Mouse (Mus musculus): ENCODE results near the gene Cnot6.

The Cnot6 gene

DNA sequence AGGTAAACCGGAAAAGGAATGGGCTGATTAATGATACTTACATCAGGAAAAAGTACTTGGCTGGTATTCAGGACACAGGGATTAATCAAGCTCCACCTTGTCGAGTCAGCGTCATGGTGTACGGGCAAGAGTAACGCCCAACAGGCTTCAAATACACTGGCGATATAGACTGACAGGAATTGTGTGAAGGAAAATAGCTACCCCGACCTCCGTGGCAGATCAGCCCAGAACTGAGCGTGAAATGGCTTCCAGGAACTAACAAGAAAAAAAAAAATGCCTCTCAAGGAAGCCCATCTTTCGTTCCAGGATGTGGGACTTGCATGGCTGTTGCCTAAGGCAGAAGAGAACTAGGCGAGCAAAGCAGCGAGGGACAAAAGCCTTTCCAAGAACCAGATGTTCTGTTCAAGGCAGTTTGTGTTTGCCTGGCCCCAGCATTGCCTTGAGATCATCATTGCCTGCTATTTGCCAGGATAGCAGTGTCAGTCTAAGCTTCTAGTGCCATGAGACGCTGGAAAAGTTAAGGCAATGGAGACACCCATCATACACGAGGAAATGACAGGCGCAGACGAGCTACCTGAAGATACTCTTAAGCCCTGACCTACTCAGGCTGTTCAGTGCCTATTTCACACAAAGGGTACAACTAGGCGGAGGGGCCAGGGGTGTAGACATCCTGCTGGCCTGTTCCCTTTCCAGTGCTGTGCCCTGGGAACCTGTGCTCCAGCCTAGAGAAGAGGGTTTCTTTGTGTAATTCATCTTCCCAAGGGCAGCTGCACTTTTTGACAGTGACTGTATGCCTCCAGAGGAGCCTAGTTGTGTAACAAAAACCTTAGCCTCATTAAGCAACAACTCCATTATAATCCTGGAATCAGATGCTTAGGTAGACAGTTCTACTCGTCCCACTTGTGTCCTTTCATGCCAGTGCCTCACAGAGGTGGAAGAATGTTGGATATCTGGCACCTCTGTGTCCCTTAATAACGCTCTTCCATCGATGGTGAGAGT, 1.1 kb upstream of the Cnot6 start:
- DNase-seq, result peak; percentile 51

DNA sequence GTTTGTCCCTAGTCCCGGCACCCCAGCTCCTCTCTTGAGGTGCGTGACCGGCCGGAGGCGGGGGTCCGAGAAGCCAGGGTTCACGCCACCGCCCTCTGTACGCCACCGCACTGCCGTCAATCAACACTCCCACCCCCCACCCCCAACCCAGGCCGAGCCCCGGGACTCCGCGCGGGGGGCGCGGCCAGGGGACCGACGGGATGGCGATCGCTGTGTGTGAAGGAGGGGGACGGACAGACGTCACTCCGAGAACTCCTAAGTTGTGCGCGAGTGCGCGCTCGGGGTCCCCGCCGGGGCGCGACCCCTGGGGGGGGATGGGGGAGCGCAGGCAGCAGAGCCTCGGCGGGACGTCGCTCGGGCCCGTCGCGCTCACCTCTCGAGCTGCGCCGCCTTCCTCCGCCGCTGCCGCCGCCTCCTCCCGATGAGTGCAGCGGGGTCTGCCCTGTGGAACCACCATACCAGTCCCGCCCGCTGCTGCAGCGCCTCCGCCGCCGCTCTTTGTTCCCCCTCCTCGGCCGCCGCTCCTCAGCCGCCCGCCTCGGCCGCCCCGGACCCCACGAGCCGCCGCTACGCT, 455 bp downstream of the Cnot6 start:
- DNase-seq, result peak; percentile 73

DNA sequence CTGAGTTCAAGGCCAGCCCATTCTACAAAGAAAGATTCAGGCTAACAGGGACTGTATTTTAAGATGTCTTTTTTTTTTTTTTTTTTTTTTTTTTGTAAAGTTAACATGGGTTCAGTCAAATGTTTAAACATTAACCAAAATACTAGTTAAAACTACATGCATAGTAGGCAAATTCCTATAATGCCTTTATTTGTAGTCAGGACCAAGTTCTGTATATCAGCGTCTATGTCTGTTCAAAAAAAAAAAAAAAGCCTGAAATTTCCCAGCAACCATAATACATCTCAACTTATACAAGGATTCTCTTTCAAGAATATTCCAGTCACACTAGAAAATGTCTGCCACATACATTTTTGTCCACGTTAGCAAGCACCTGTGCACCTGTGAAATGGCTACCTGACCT, 1.9 kb downstream of the Cnot6 start:
- DNase-seq, result no peak

- DNase-seq, result no peak
These were observed 4.7 kb downstream of the Cnot6 start for GRCm38 (mm10) chr11:49707834-49708233.

- no peak for DNase-seq
These were observed 7.7 kb downstream of the Cnot6 start for GRCm38 (mm10) chr11:49704804-49705203.

GRCm38 (mm10) chr11:49702014-49702413, 10.5 kb downstream of the Cnot6 start:
- DNase-seq, result no peak

GRCm38 (mm10) chr11:49699079-49699478, 13.4 kb downstream of the Cnot6 start:
- DNase-seq, result no peak

DNA sequence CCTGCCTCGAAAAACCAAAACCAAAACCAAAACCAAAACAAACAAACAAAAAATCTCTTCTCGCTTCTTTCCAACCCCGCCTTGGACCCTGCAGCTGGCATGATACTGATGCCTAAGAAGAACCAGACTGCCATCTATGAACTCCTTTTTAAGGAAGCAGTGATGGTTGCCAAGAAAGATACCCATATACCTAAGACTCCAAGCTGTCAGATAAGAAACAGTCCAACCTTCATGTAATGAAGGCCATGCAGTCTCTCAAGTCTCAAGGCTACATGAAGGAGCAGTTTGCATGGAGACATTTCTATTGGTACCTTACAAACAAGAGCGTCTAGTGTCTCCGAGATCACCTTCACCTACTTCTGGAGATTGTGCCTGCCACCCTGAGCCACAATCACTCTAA, 14.7 kb downstream of the Cnot6 start:
- no peak for DNase-seq

DNA sequence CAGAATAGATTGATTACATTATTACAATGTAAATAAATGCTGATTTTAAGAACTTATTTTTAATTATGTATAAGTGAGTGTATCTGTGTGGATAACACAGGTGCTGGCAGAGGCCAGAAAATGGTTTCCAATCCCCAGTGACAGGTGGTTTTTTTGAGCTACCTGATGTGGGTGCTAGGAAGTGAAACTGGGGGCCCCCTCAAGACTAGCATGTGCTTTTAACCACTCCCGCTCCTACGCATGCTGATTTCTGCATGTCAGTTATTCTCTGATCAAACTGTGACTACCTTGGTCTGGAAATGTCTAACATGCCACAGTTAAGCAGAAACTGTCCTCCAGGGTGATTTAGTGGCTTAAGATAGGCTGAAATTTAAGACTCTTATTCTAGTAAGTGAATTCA, 16.1 kb downstream of the Cnot6 start:
- no peak for DNase-seq

DNA sequence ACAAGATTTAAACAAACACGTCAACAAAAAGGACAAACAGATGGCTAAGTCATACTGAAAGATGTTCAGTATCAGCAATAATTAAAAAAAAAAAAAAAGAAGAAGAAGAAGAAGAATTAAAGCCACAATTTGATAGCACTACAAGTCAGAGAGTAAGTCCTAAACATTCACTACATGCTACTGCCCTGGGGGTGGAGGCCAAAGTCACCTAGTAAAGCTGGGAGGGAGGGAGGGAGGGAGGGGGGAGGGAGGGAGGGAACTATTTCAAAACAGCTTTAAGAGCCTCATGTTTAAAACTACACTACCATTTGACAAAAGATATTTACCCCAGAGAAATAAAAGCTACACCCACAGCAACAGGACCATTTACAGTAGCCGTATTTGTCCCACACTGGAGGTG, 16.8 kb downstream of the Cnot6 start:
- no peak for DNase-seq

DNA sequence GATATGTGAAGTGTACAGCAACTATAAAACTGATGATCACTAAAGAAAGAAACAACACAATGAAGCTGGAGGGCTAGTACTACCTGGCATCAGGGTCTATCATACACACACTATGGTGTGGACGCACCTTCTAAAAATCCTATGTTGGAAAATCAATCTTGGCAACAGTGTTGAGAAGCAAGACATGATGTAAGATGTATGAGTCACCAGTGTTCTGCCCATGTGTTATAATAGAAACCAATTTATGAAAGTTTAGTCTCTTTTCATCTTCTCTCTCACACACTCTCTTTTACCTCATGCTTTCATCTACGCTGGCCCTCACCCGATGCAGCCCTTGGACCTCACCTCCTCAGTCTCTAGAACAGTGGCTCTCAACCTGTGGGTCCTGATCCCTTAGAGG, 17.5 kb downstream of the Cnot6 start:
- DNase-seq, result no peak

GRCm38 (mm10) chr11:49684237-49684973, 28.1 kb downstream of the Cnot6 start:
- DNase-seq, result no peak

GRCm38 (mm10) chr11:49673433-49673832, 39.1 kb downstream of the Cnot6 start:
- DNase-seq, result no peak

GRCm38 (mm10) chr11:49665462-49665861, 47.1 kb downstream of the Cnot6 start:
- DNase-seq, result no peak

DNA sequence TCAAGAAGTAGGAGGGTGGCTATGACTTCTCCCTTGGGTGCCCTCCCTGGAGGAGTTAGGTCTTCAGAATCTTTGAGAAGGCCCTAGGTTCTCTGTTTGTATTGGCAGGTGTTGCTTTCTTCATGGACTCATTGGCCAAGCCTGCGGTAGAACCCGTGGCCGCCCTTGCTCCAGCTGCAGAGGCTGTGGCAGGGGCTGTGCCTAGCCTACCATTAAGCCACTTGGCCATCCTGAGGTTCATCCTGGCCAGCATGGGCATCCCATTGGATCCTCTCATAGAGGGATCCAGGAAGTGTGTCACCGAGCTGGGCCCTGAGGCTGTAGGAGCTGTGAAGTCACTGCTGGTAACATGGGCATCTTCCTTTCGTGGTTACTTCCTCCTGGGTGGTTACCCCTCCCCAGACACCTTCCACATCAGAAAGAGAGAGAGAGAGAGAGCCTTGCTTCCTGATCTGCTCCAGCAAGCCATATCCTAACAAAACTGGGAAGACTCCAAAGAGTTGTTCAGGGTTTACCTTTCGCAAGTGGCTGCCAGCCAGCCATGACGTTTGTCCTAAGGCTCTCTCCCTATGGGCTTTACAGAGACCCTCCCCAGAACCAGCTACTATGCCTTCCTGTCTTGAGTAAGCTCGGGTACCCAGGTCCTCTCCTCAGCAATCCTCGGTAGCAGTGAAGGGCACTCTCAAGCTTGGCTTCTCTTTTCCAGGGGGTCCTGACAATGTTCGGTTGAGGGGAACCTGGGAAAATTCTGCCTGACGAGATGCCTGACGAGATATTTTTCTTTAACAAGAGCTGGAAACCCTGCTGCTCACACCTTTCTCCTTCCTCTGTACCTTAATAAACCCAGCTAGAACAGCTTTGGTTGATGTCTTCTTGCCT, 48.0 kb downstream of the Cnot6 start:
- DNase-seq, result no peak

DNA sequence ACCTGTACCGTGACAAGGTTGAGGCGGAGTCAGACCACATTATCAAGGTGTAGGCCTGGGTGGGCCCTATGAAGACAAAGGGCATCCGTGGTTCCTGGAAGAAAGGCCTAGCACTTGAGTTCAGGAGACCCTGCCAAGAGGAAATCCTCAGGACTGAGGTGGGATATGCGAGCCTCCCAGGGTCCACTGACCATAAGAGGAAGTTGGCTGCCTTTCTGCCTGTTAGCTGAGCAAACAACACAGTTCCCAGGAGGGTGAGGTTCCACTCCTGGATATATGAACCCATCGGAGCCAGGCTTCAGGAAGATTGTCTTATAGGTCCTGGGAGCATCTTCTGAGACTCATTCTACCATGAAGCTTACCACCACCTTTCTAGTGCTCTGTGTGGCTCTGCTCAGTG, 49.2 kb downstream of the Cnot6 start, which contains the start of gene Scgb3a1:
Gene Scgb3a1 (plus strand): TSS at position 301 of the 400 bp plus-strand sequence.
- no peak for DNase-seq

GRCm38 (mm10) chr11:49662292-49662780, 50.2 kb downstream of the Cnot6 start:
- DNase-seq, result no peak

DNA sequence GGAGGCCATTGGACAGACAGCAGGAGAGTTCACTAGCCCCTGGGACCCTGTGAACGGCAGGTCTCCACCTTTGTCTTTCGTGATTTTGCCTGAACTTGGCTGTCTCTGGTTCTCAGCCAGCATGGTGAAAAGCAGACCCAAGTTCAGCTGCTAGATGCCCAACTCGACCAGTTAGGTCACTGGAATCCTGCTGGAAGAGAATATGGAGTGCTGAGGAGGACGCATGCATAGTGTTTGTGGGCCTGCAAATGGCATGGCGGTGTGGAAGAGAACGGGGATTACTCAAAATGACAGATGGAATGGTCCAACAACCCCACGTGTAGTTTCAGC, 53.1 kb downstream of the Cnot6 start:
- no peak for DNase-seq

DNA sequence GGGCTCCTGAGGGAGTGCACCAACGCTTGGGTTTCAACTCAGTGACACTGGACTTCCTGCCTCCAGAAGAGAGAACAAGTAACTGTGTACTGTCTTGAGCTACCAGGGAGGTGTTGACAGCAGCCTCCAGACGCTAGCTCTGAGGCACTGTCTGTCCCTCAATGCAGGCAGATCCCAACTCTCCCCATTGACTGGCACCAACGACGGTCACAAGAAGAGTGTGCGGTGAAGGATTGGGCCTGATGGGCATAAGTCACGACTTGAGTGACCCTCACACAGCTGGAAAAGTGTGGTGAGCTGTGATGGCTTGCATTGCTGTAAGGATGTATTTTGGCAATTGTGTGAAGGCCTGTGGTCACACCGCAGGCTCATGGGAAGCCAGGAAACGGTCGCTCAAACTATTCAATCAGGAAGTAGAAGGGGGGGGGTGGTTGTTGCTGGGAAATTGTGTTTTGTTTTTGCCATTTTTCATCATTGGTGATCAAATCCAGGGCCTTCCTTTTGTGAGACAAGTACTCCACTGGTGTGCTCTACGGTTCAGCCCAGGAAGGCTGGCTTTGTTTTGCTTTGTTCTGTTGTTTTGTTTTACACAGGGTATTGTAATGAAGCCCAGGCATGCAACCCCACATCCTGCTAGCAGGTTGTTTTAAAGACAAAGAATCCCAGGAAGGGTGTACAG, 53.6 kb downstream of the Cnot6 start:
- no peak for DNase-seq

DNA sequence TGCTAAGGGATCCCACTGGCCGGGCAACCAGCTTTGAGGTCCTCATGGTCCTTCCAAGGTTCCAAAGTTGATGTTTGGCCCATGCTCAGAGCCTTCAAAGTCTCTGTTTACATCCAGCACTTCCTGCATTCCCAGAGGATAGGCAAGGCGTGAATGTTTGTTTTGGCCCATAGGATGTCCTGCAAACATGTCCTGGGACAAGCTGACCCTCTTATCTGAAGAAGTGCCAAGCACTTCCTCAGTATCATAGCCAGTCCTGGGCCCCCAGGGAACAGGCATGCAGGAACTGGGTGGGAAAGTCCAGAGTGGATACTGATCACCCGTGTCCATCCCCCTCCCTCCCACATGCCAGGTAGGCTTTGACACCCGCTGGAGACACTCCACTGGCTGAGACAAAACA, 54.5 kb downstream of the Cnot6 start:
- no peak for DNase-seq

DNA sequence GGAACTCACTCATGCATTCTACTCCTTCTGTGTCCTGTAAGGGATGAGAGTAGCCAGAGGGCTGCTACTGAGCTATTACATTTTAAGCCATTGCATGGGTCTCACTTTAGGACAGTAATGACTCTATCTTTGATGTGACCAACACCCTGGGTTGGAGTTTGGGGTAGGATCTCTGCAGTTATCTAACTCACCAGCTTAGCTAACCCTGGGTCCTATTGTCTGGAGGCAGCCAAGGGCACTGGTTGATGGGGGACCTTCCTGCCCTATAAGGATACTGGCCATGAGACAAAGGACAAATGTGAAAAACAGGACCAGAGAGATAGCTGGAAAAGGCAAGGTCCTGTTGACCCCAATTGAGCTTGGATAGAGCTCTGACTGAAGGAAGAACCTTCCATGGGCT, 57.0 kb downstream of the Cnot6 start:
- DNase-seq, result no peak

GRCm38 (mm10) chr11:49654651-49655050, 57.9 kb downstream of the Cnot6 start:
- DNase-seq, result no peak
